Mouse (Mus musculus) kidney, postnatal 0 days (tissue): ENCODE measurements around the gene Dock6. TPM values are rescaled to one million over a fixed set of nuclear protein-coding genes. Genes with fewer than 3 reads are reported as not detected.

ENCODE experiments used
- ATAC-seq: fragments of 200-750 bp; cut with Nextera tagmentation; replicated peaks from 2 replicates; pipeline ENCODE4 v1.8.0; 2017; ENCODE audit warnings: low read depth, moderate number of reproducible peaks, moderate TSS enrichment, moderate library complexity; ENCODE audit not compliant: low FRiP score
- DNase-seq: peaks from one replicate; pipeline ENCODE4 v3.0.0-alpha.2; 2016; ENCODE audit warnings: low spot score
- H3K27ac ChIP-seq: fragments of 300-500 bp; sonication (generic); 2 replicates; pipeline ENCODE4 v1.5.1; 2014; ENCODE audit warnings: mild to moderate bottlenecking
- H3K27me3 ChIP-seq: fragments of 300-500 bp; sonication (generic); 2 replicates; pipeline ENCODE4 v1.6.1; 2014; ENCODE audit warnings: low read length, mixed read lengths; ENCODE audit not compliant: insufficient read depth
- H3K36me3 ChIP-seq: fragments of 300-500 bp; sonication (generic); 2 replicates; pipeline ENCODE4 v1.6.1; 2014; ENCODE audit warnings: low read length, mixed read lengths; ENCODE audit not compliant: insufficient read depth
- H3K4me1 ChIP-seq: fragments of 300-500 bp; sonication (generic); replicated peaks from 2 replicates; pipeline ENCODE4 v1.6.1; 2014; ENCODE audit warnings: antibody characterized with exemption, low read length, mixed read lengths; ENCODE audit not compliant: insufficient read depth
- H3K4me2 ChIP-seq: fragments of 300-500 bp; sonication (generic); 2 replicates; pipeline ENCODE4 v1.6.1; 2014; ENCODE audit warnings: mild to moderate bottlenecking, low read length, moderate library complexity, mixed read lengths
- H3K4me3 ChIP-seq: fragments of 300-500 bp; sonication (generic); replicated peaks from 2 replicates; pipeline ENCODE4 v1.5.1; 2014; ENCODE audit warnings: low read depth, low read length
- H3K9ac ChIP-seq: fragments of 300-500 bp; sonication (generic); 2 replicates; pipeline ENCODE4 v1.6.1; 2014; ENCODE audit warnings: low read depth, low read length
- H3K9me3 ChIP-seq: fragments of 300-500 bp; sonication (generic); replicated peaks from 2 replicates; pipeline ENCODE4 v1.6.1; 2016; ENCODE audit warnings: low read length, inconsistent platforms, mixed read lengths
- CTCF ChIP-seq: IDR thresholded peaks from 2 replicates; pipeline ENCODE4 v1.5.1; 2016; ENCODE audit warnings: antibody characterized with exemption, low read depth, mild to moderate bottlenecking, moderate library complexity
- WGBS: fragments of 180-500 bp; shearing (Covaris S2); extraction: QIAGEN DNeasy Blood & Tissue Kit; methylation state at CpG from one replicate; pipeline ENCODE4 v1.1.7; 2014; 5-methylcytosine and 5-hydroxymethylcytosine counted together
- polyA plus RNA-seq: library from polyadenylated mRNA; unstranded; fragments of >200 nt; fragmentation: Nextera tagmentation; extraction: Ambion mirVana; gene quantifications from 2 replicates; pipeline ENCODE4 v1.2.1, GENCODE M21; 2015

The Dock6 gene
- polyA plus RNA-seq, 1 experiment from 2014 or later: 28.3 TPM

- Histone ChIP-seq H3K4me1 (no peaks in the 10 kb centered on the region), H3K27ac (no peak overlapping the region), H3K27me3 (no peaks in the 10 kb centered on the region), H3K4me2 (no peak overlapping the region), H3K4me3 (no peak overlapping the region), H3K9ac (no peak overlapping the region), H3K36me3 (peaks cover 46% of the 10 kb centered on the region), H3K9me3 (no peaks in the 10 kb centered on the region)
- 79% methylated on average over 5 of the region's 5 CpGs for WGBS
- ATAC-seq (no peak), DNase-seq (no peak)
- TF ChIP-seq CTCF: no peak
These were observed 22.0 kb downstream of the Dock6 start for GRCm38 (mm10) chr9:21830461-21830850.

GRCm38 (mm10) chr9:21829834-21830460 is 22.5 kb downstream of the Dock6 start:
- no peak overlapping the region for H3K4me2 ChIP-seq
- H3K36me3 ChIP-seq: peaks cover 42% of the 10 kb centered on the region
- WGBS: 80% methylated on average over 14 of the region's 14 CpGs
- H3K9me3 ChIP-seq: no peaks in the 10 kb centered on the region
- no peak overlapping the region for H3K9ac ChIP-seq
- no peak overlapping the region for H3K4me3 ChIP-seq
- H3K27ac ChIP-seq: no peak overlapping the region
- ATAC-seq (no peak), DNase-seq (no peak)
- H3K27me3 ChIP-seq: no peaks in the 10 kb centered on the region
- TF ChIP-seq CTCF: no peak
- H3K4me1 ChIP-seq: no peaks in the 10 kb centered on the region

- no peak overlapping the region for H3K4me2 ChIP-seq
- H3K36me3 ChIP-seq: peaks cover 15% of the 10 kb centered on the region
- TF ChIP-seq CTCF: no peak
- no peaks in the 10 kb centered on the region for H3K27me3 ChIP-seq
- no peak overlapping the region for H3K9ac ChIP-seq
- DNase-seq (no peak), ATAC-seq (no peak)
- H3K4me1 ChIP-seq: no peaks in the 10 kb centered on the region
- H3K27ac ChIP-seq: no peak overlapping the region
- no peak overlapping the region for H3K4me3 ChIP-seq
- H3K9me3 ChIP-seq: no peaks in the 10 kb centered on the region
- WGBS: 69% methylated on average over 10 of the region's 10 CpGs
These were observed 28.1 kb downstream of the Dock6 start for GRCm38 (mm10) chr9:21824366-21824765.

- H3K27ac ChIP-seq: no peak overlapping the region
- H3K9ac ChIP-seq: no peak overlapping the region
- no peaks in the 10 kb centered on the region for H3K4me1 ChIP-seq
- H3K36me3 ChIP-seq: peaks cover 15% of the 10 kb centered on the region
- H3K27me3 ChIP-seq: no peaks in the 10 kb centered on the region
- DNase-seq (no peak), ATAC-seq (no peak)
- no peaks in the 10 kb centered on the region for H3K9me3 ChIP-seq
- no peak for TF ChIP-seq CTCF
- H3K4me2 ChIP-seq: no peak overlapping the region
- WGBS: 48% methylated on average over 4 of the region's 4 CpGs
- H3K4me3 ChIP-seq: no peak overlapping the region
These were observed 28.5 kb downstream of the Dock6 start for GRCm38 (mm10) chr9:21823957-21824356.

- no peaks in the 10 kb centered on the region for H3K4me1 ChIP-seq
- no peak overlapping the region for H3K27ac ChIP-seq
- peaks cover 15% of the 10 kb centered on the region for H3K36me3 ChIP-seq
- no peak overlapping the region for H3K4me2 ChIP-seq
- no peaks in the 10 kb centered on the region for H3K27me3 ChIP-seq
- ATAC-seq (no peak), DNase-seq (no peak)
- no peaks in the 10 kb centered on the region for H3K9me3 ChIP-seq
- TF ChIP-seq CTCF: no peak
- no peak overlapping the region for H3K4me3 ChIP-seq
- 83% methylated on average over 6 of the region's 6 CpGs for WGBS
- H3K9ac ChIP-seq: no peak overlapping the region
These were observed 29.7 kb downstream of the Dock6 start for GRCm38 (mm10) chr9:21822686-21823085.

- Histone ChIP-seq H3K4me1 (no peaks in the 10 kb centered on the region), H3K4me2 (no peak overlapping the region), H3K9ac (no peak overlapping the region), H3K27ac (no peak overlapping the region), H3K27me3 (no peaks in the 10 kb centered on the region), H3K9me3 (no peaks in the 10 kb centered on the region), H3K4me3 (no peak overlapping the region), H3K36me3 (peaks cover 22% of the 10 kb centered on the region)
- 84% methylated on average over 12 of the region's 12 CpGs for WGBS
- TF ChIP-seq CTCF: no peak
- ATAC-seq (no peak), DNase-seq (no peak)
These were observed 32.3 kb downstream of the Dock6 start for GRCm38 (mm10) chr9:21820183-21820582.

- Histone ChIP-seq H3K4me2 (no peak overlapping the region), H3K9me3 (no peaks in the 10 kb centered on the region), H3K4me1 (no peaks in the 10 kb centered on the region), H3K36me3 (peaks cover 29% of the 10 kb centered on the region), H3K27ac (no peak overlapping the region), H3K27me3 (no peaks in the 10 kb centered on the region), H3K9ac (no peak overlapping the region), H3K4me3 (no peak overlapping the region)
- no peak for DNase-seq
- no peak for TF ChIP-seq CTCF
- ATAC-seq: no peak
- WGBS: 100% methylated on average over 2 of the region's 2 CpGs
These were observed 33.2 kb downstream of the Dock6 start for GRCm38 (mm10) chr9:21819181-21819729.
